Mouse (Mus musculus): ENCODE data around the gene Lrrc4.

DNA sequence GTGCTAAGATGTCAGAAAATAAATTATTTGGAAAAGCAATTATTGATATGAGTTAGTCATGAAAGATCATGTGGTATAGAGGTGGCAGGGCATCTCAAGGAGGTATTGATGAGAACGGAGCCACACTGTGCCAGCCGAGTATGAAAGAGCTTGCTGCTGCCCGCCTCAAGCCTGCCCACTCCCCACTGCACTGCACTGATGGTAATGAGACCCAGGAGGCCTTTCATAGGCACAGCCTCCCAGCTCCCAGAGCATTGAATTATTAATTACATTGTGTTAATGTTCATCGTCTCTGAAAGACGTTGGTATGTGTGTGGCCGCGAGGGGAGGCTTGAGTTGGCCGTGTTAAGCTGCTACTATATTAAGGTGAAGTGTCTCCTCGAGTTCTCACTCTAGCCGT is 33.6 kb upstream of the Lrrc4 start:
- TF ChIP-seq CTCF (IDR thresholded peaks at IDR 0.05; ENCODE audit: extremely low read depth, insufficient read length, insufficient replicate concordance, low read depth, low read length), result no peak
- TF ChIP-seq POLR2A (IDR thresholded peaks at IDR 0.05; ENCODE audit: low read depth, low read length), result no peak

Measured in small intestine, adult 2 months (tissue).